Mouse (Mus musculus): ENCODE data around the gene Plekha7. TPM values are rescaled to one million over a fixed set of nuclear protein-coding genes. Genes with fewer than 3 reads are reported as not detected.

The Plekha7 gene
- polyA plus RNA-seq, 1 experiment from 2014 or later, result 17.4 TPM

GRCm38 (mm10) chr7:116230811-116231609, 77.2 kb downstream of the Plekha7 start:
- peak overlapping the region; percentile 68 for H3K27ac ChIP-seq
- peak; percentile 52; the same call in 1 of the 2 replicates for ATAC-seq (ENCODE audit: insufficient read depth, low FRiP score, low read depth)
- no peak overlapping the region for H3K4me3 ChIP-seq (replicated peaks)
- H3K9me3 ChIP-seq, result no peaks in the 10 kb centered on the region
- H3K27me3 ChIP-seq (replicated peaks), result no peaks in the 10 kb centered on the region
- no peak overlapping the region for H3K9ac ChIP-seq
- no peaks in the 10 kb centered on the region for H3K36me3 ChIP-seq
- H3K4me1 ChIP-seq, result peaks cover 12% of the 10 kb centered on the region; the same call in 1 of the 2 replicates
- no peak overlapping the region for H3K4me2 ChIP-seq
- 54% methylated on average over 11 of the region's 11 CpGs for WGBS

- H3K9ac ChIP-seq, result no peak overlapping the region
- H3K4me2 ChIP-seq, result no peak overlapping the region
- no peaks in the 10 kb centered on the region for H3K36me3 ChIP-seq
- H3K27ac ChIP-seq, result no peak overlapping the region
- no peak overlapping the region for H3K4me3 ChIP-seq (replicated peaks)
- H3K9me3 ChIP-seq, result no peaks in the 10 kb centered on the region
- H3K27me3 ChIP-seq (replicated peaks), result no peaks in the 10 kb centered on the region
- WGBS, result 71% methylated on average over 7 of the region's 7 CpGs
- ATAC-seq (ENCODE audit: insufficient read depth, low FRiP score, low read depth), result no peak
- peaks cover 12% of the 10 kb centered on the region for H3K4me1 ChIP-seq
Observed at GRCm38 (mm10) chr7:116226877-116227282, 81.3 kb downstream of the Plekha7 start.

GRCm38 (mm10) chr7:116226316-116226715, 81.9 kb downstream of the Plekha7 start:
- Histone ChIP-seq H3K4me2 (no peak overlapping the region), H3K9me3 (no peaks in the 10 kb centered on the region), H3K9ac (no peak overlapping the region), H3K27ac (no peak overlapping the region), H3K27me3 (replicated peaks) (no peaks in the 10 kb centered on the region), H3K36me3 (no peaks in the 10 kb centered on the region), H3K4me3 (replicated peaks) (no peak overlapping the region), H3K4me1 (peaks cover 18% of the 10 kb centered on the region)
- ATAC-seq (ENCODE audit: insufficient read depth, low FRiP score, low read depth), result no peak
- 82% methylated on average over 6 of the region's 6 CpGs for WGBS

GRCm38 (mm10) chr7:116224543-116224942, 83.6 kb downstream of the Plekha7 start:
- Histone ChIP-seq H3K4me3 (replicated peaks) (no peak overlapping the region), H3K27ac (no peak overlapping the region), H3K9me3 (no peaks in the 10 kb centered on the region), H3K27me3 (replicated peaks) (no peaks in the 10 kb centered on the region), H3K4me1 (peaks cover 21% of the 10 kb centered on the region), H3K36me3 (no peaks in the 10 kb centered on the region), H3K9ac (no peak overlapping the region), H3K4me2 (no peak overlapping the region)
- no peak for ATAC-seq (ENCODE audit: insufficient read depth, low FRiP score, low read depth)
- WGBS, result 66% methylated on average over 2 of the region's 2 CpGs

- WGBS, result 53% methylated on average over 14 of the region's 14 CpGs
- Histone ChIP-seq H3K4me2 (no peak overlapping the region), H3K36me3 (no peaks in the 10 kb centered on the region), H3K27ac (peak overlapping the region; percentile 46; the same call in 1 of the 2 replicates), H3K4me1 (peaks cover 21% of the 10 kb centered on the region), H3K27me3 (replicated peaks) (no peaks in the 10 kb centered on the region), H3K9me3 (no peaks in the 10 kb centered on the region), H3K4me3 (replicated peaks) (no peak overlapping the region), H3K9ac (no peak overlapping the region)
- ATAC-seq (ENCODE audit: insufficient read depth, low FRiP score, low read depth), result peak; percentile 16; the same call in 1 of the 2 replicates
Observed at GRCm38 (mm10) chr7:116223010-116223783, 85.0 kb downstream of the Plekha7 start.

- Histone ChIP-seq H3K4me1 (peaks cover 21% of the 10 kb centered on the region), H3K27me3 (replicated peaks) (no peaks in the 10 kb centered on the region), H3K27ac (peak overlapping the region; percentile 46; the same call in 1 of the 2 replicates), H3K4me3 (replicated peaks) (no peak overlapping the region), H3K9me3 (no peaks in the 10 kb centered on the region), H3K36me3 (no peaks in the 10 kb centered on the region), H3K4me2 (no peak overlapping the region), H3K9ac (no peak overlapping the region)
- WGBS, result 48% methylated on average over 8 of the region's 8 CpGs
- peak; percentile 84 for ATAC-seq (ENCODE audit: insufficient read depth, low FRiP score, low read depth)
Observed at GRCm38 (mm10) chr7:116222288-116223009, 85.7 kb downstream of the Plekha7 start.

DNA sequence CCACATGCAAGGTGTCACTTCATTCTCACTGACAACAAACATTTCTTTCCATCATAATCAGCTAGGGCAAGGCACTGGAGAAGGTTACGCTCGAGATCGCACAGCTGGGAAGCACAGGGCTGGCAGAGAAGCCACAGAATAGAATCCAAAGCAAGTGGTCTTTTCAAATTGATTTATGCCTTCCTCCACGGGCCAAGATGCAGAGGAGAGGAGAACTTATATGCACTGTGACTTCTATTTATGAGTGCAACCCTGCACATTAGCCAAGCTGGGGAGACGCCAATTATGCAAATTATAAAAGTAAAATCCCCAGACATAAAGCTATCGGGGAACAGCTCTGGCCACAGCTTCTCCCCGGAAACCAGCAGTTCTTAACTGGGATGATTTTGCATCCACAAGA, 86.3 kb downstream of the Plekha7 start:
- H3K36me3 ChIP-seq, result no peaks in the 10 kb centered on the region
- no peaks in the 10 kb centered on the region for H3K9me3 ChIP-seq
- H3K27me3 ChIP-seq (replicated peaks), result no peaks in the 10 kb centered on the region
- ATAC-seq (ENCODE audit: insufficient read depth, low FRiP score, low read depth), result no peak; the same call in 1 of the 2 replicates
- peaks cover 21% of the 10 kb centered on the region for H3K4me1 ChIP-seq
- WGBS, result 22% methylated on average over 7 of the region's 7 CpGs
- H3K9ac ChIP-seq, result no peak overlapping the region
- H3K4me2 ChIP-seq, result no peak overlapping the region
- no peak overlapping the region for H3K27ac ChIP-seq
- no peak overlapping the region for H3K4me3 ChIP-seq (replicated peaks)

GRCm38 (mm10) chr7:116220103-116220707, 88.0 kb downstream of the Plekha7 start:
- H3K9me3 ChIP-seq, result no peaks in the 10 kb centered on the region
- ATAC-seq (ENCODE audit: insufficient read depth, low FRiP score, low read depth), result no peak
- H3K36me3 ChIP-seq, result no peaks in the 10 kb centered on the region
- H3K9ac ChIP-seq, result no peak overlapping the region
- H3K27me3 ChIP-seq (replicated peaks), result no peaks in the 10 kb centered on the region
- H3K4me3 ChIP-seq (replicated peaks), result no peak overlapping the region
- 80% methylated on average over 12 of the region's 12 CpGs for WGBS
- no peak overlapping the region for H3K4me2 ChIP-seq
- H3K4me1 ChIP-seq, result peaks cover 21% of the 10 kb centered on the region
- no peak overlapping the region for H3K27ac ChIP-seq

- H3K4me2 ChIP-seq, result no peak overlapping the region
- H3K4me1 ChIP-seq, result peaks cover 17% of the 10 kb centered on the region
- H3K27ac ChIP-seq, result no peak overlapping the region
- no peak overlapping the region for H3K9ac ChIP-seq
- ATAC-seq (ENCODE audit: insufficient read depth, low FRiP score, low read depth), result no peak
- H3K36me3 ChIP-seq, result no peaks in the 10 kb centered on the region
- H3K9me3 ChIP-seq, result no peaks in the 10 kb centered on the region
- H3K4me3 ChIP-seq (replicated peaks), result no peak overlapping the region
- 92% methylated on average over 7 of the region's 7 CpGs for WGBS
- no peaks in the 10 kb centered on the region for H3K27me3 ChIP-seq (replicated peaks)
Observed at GRCm38 (mm10) chr7:116217747-116218146, 90.4 kb downstream of the Plekha7 start.

GRCm38 (mm10) chr7:116211904-116212303, 96.3 kb downstream of the Plekha7 start:
- H3K27ac ChIP-seq, result no peak overlapping the region
- no peaks in the 10 kb centered on the region for H3K4me1 ChIP-seq
- H3K4me3 ChIP-seq (replicated peaks), result no peak overlapping the region
- H3K36me3 ChIP-seq, result no peaks in the 10 kb centered on the region
- H3K4me2 ChIP-seq, result no peak overlapping the region
- H3K9me3 ChIP-seq, result no peaks in the 10 kb centered on the region
- no peaks in the 10 kb centered on the region for H3K27me3 ChIP-seq (replicated peaks)
- H3K9ac ChIP-seq, result no peak overlapping the region
- no peak for ATAC-seq (ENCODE audit: insufficient read depth, low FRiP score, low read depth)
- 27% methylated on average over 9 of the region's 9 CpGs for whole genome bisulfite sequencing

GRCm38 (mm10) chr7:116209926-116210631, 98.1 kb downstream of the Plekha7 start:
- Histone ChIP-seq H3K4me3 (replicated peaks) (no peak overlapping the region), H3K9me3 (no peaks in the 10 kb centered on the region), H3K4me1 (no peaks in the 10 kb centered on the region), H3K9ac (no peak overlapping the region), H3K36me3 (no peaks in the 10 kb centered on the region), H3K27ac (no peak overlapping the region), H3K27me3 (replicated peaks) (no peaks in the 10 kb centered on the region), H3K4me2 (no peak overlapping the region)
- ATAC-seq (ENCODE audit: insufficient read depth, low FRiP score, low read depth), result no peak
- 40% methylated on average over 10 of the region's 10 CpGs for WGBS

All from stomach, embryonic 15.5 days (tissue).